Mouse (Mus musculus): ENCODE measurements around the gene Cdh13.

- TF ChIP-seq CTCF (IDR thresholded peaks at IDR 0.05; ENCODE audit: control insufficient read depth, insufficient read depth, insufficient replicate concordance, low read depth, low read length) (no peak), POLR2A (IDR thresholded peaks at IDR 0.05; ENCODE audit: control insufficient read depth, low read depth, low read length) (no peak)
Measured at GRCm38 (mm10) chr8:119158628-119159027, 875.1 kb downstream of the Cdh13 start.
